Mouse (Mus musculus): ENCODE measurements around the gene Ksr2. TPM values are rescaled to one million over a fixed set of nuclear protein-coding genes. Genes with fewer than 3 reads are reported as not detected.

The Ksr2 gene
- total and polyA plus RNA-seq, 3 experiments, result 0.05 TPM; not detected in 2

DNA sequence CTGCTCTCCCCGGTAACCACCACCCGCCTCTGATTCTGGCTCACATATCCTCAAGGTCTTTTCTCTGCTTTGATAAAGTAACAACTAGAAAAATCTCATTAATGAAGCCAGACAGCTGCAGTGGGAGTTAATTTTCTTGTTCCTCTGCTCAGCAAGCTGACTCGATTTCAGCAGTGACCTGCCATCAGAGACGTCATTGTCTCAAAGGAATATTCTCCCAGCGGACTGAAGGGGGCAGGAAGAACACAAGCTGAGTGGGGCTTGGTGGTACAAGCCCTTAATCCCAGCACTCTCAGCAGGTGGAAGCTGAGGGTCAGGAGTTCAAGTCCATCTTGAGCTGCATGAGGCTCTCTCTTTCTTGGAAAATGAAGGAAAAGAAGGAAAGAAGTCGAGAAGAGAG lies 244.8 kb downstream of the Ksr2 start:
- TF ChIP-seq POLR2AphosphoS5 (IDR thresholded peaks at IDR 0.05; ENCODE audit: insufficient replicate concordance, low read depth, low read length) (no peak), GATA1 (IDR thresholded peaks at IDR 0.05; ENCODE audit: borderline replicate concordance, low read length) (no peak), GATA2 (IDR thresholded peaks at IDR 0.05; ENCODE audit: borderline replicate concordance, low read depth, low read length) (no peak), TAL1 (conservative IDR thresholded peaks at IDR 0.05; ENCODE audit: low read depth, low read length) (no peak), CTCF (IDR thresholded peaks at IDR 0.05; ENCODE audit: low read depth, low read length) (no peak)
- H3K36me3 ChIP-seq (replicated peaks), result no peaks in the 10 kb centered on the region

GRCm38 (mm10) chr5:117659596-117659995 lies 245.8 kb downstream of the Ksr2 start:
- ATAC-seq (ENCODE audit: extremely low read depth, insufficient number of reproducible peaks, low FRiP score, poor library complexity, severe bottlenecking) (no peak), DNase-seq (ENCODE audit: low spot score) (no peak)
- H3K27me3 ChIP-seq (ENCODE audit: insufficient read depth, low read length), result no peaks in the 10 kb centered on the region
- H3K4me3 ChIP-seq (ENCODE audit: low read depth, low read length), result no peak overlapping the region
- peaks cover 84% of the 10 kb centered on the region for H3K9me3 ChIP-seq (replicated peaks)
- TF ChIP-seq GATA2 (IDR thresholded peaks at IDR 0.05; ENCODE audit: borderline replicate concordance, low read depth, low read length) (no peak), TAL1 (conservative IDR thresholded peaks at IDR 0.05; ENCODE audit: low read depth, low read length) (no peak), GATA1 (IDR thresholded peaks at IDR 0.05; ENCODE audit: borderline replicate concordance, low read length) (no peak), CTCF (IDR thresholded peaks at IDR 0.05; ENCODE audit: low read depth, low read length) (no peak), POLR2AphosphoS5 (IDR thresholded peaks at IDR 0.05; ENCODE audit: insufficient replicate concordance, low read depth, low read length) (no peak)
- no peaks in the 10 kb centered on the region for H3K4me1 ChIP-seq (ENCODE audit: insufficient read depth, low read depth, low read length)
- H3K36me3 ChIP-seq (replicated peaks), result no peaks in the 10 kb centered on the region

More for the DNA sequence above, 244.8 kb downstream of the Ksr2 start:
- ATAC-seq (ENCODE audit: extremely low read depth, insufficient number of reproducible peaks, low FRiP score, poor library complexity, severe bottlenecking) (no peak), DNase-seq (ENCODE audit: low spot score) (no peak)
- Histone ChIP-seq H3K4me3 (ENCODE audit: low read depth, low read length) (no peak overlapping the region), H3K27me3 (ENCODE audit: insufficient read depth, low read length) (no peaks in the 10 kb centered on the region), H3K9me3 (replicated peaks) (peaks cover 85% of the 10 kb centered on the region), H3K4me1 (ENCODE audit: insufficient read depth, low read depth, low read length) (no peaks in the 10 kb centered on the region)

DNA sequence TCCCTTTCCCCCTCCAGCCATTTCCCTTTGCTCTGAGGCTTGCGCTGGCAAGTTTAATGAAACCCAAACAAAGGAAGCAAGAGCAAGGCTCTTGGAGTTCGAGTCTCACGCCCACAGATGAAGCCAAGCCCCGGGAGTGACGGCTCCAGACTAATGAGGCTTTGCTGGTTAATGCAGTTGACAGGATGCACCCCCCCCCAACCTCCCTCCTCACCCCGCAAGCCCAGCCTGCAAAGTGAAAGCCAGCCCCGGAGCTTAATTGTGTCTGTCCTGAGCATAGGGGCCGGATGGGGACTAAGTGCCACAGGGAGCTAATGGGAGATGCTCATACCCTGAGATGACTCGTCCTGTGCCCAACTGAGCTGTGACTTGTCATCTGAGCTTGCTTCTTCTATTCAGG lies 251.4 kb downstream of the Ksr2 start:
- H3K27me3 ChIP-seq (ENCODE audit: insufficient read depth, low read length), result no peaks in the 10 kb centered on the region
- no peaks in the 10 kb centered on the region for H3K4me1 ChIP-seq (ENCODE audit: insufficient read depth, low read depth, low read length)
- TF ChIP-seq TAL1 (conservative IDR thresholded peaks at IDR 0.05; ENCODE audit: low read depth, low read length) (no peak), GATA1 (IDR thresholded peaks at IDR 0.05; ENCODE audit: borderline replicate concordance, low read length) (no peak), POLR2AphosphoS5 (IDR thresholded peaks at IDR 0.05; ENCODE audit: insufficient replicate concordance, low read depth, low read length) (no peak), CTCF (IDR thresholded peaks at IDR 0.05; ENCODE audit: low read depth, low read length) (no peak), GATA2 (IDR thresholded peaks at IDR 0.05; ENCODE audit: borderline replicate concordance, low read depth, low read length) (no peak)
- DNase-seq (ENCODE audit: low spot score) (no peak), ATAC-seq (ENCODE audit: extremely low read depth, insufficient number of reproducible peaks, low FRiP score, poor library complexity, severe bottlenecking) (no peak)
- no peak overlapping the region for H3K4me3 ChIP-seq (ENCODE audit: low read depth, low read length)
- peaks cover 83% of the 10 kb centered on the region for H3K9me3 ChIP-seq (replicated peaks)
- no peaks in the 10 kb centered on the region for H3K36me3 ChIP-seq (replicated peaks)

DNA sequence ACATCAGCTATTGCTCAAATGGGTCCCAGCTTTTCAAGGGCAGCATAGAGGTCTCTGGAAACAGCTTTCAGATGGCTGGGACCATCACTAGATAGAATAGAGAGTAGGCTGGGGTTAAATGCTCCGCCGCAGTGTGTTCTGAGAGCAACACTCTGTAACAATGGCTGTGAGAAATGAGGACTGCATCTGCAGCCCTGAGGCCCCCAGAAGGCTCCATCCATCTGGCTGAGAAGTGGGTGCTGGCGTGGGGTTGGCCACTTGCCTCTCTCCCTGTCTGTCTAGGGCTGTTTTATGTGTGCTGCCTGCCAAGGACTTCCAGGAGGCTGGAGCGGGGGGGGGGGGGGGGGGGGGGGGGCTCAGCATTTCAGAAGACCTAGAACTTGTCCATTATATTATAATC lies 253.5 kb downstream of the Ksr2 start:
- ATAC-seq (ENCODE audit: extremely low read depth, insufficient number of reproducible peaks, low FRiP score, poor library complexity, severe bottlenecking) (no peak), DNase-seq (ENCODE audit: low spot score) (no peak)
- no peaks in the 10 kb centered on the region for H3K36me3 ChIP-seq (replicated peaks)
- TF ChIP-seq POLR2AphosphoS5 (IDR thresholded peaks at IDR 0.05; ENCODE audit: insufficient replicate concordance, low read depth, low read length), result no peak
- TF ChIP-seq CTCF (IDR thresholded peaks at IDR 0.05; ENCODE audit: low read depth, low read length), result no peak
- TF ChIP-seq TAL1 (conservative IDR thresholded peaks at IDR 0.05; ENCODE audit: low read depth, low read length), result no peak
- no peak for TF ChIP-seq GATA1 (IDR thresholded peaks at IDR 0.05; ENCODE audit: borderline replicate concordance, low read length)
- TF ChIP-seq GATA2 (IDR thresholded peaks at IDR 0.05; ENCODE audit: borderline replicate concordance, low read depth, low read length), result no peak
- no peak overlapping the region for H3K4me3 ChIP-seq (ENCODE audit: low read depth, low read length)
- H3K9me3 ChIP-seq (replicated peaks), result peaks cover 86% of the 10 kb centered on the region
- no peaks in the 10 kb centered on the region for H3K4me1 ChIP-seq (ENCODE audit: insufficient read depth, low read depth, low read length)
- H3K27me3 ChIP-seq (ENCODE audit: insufficient read depth, low read length), result no peaks in the 10 kb centered on the region

DNA sequence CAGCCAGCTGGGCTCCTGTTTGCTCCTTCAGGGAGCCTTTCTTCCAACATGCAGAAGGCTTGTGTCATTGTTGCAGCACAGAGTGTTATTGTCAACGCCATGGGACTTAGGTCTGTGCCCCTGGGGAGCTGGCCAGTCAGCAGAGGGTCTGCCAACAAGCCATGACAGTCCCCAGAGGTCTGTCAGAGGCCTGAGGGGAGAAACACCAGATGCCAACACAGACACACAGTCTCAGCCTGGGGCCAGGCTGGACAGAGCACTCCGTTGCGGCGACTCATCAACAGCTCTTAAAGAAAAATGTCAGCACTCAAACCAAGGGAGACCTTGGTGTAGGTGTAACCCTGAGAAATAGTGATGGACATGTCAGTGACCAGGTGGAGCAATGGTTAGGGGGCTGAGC lies 255.5 kb downstream of the Ksr2 start:
- DNase-seq (ENCODE audit: low spot score) (no peak), ATAC-seq (ENCODE audit: extremely low read depth, insufficient number of reproducible peaks, low FRiP score, poor library complexity, severe bottlenecking) (no peak)
- H3K9me3 ChIP-seq (replicated peaks), result peaks cover 84% of the 10 kb centered on the region
- H3K4me1 ChIP-seq (ENCODE audit: insufficient read depth, low read depth, low read length), result no peaks in the 10 kb centered on the region
- no peaks in the 10 kb centered on the region for H3K36me3 ChIP-seq (replicated peaks)
- TF ChIP-seq GATA1 (IDR thresholded peaks at IDR 0.05; ENCODE audit: borderline replicate concordance, low read length), result no peak
- no peak for TF ChIP-seq POLR2AphosphoS5 (IDR thresholded peaks at IDR 0.05; ENCODE audit: insufficient replicate concordance, low read depth, low read length)
- TF ChIP-seq TAL1 (conservative IDR thresholded peaks at IDR 0.05; ENCODE audit: low read depth, low read length), result no peak
- TF ChIP-seq GATA2 (IDR thresholded peaks at IDR 0.05; ENCODE audit: borderline replicate concordance, low read depth, low read length), result no peak
- no peak for TF ChIP-seq CTCF (IDR thresholded peaks at IDR 0.05; ENCODE audit: low read depth, low read length)
- no peak overlapping the region for H3K4me3 ChIP-seq (ENCODE audit: low read depth, low read length)
- H3K27me3 ChIP-seq (ENCODE audit: insufficient read depth, low read length), result no peaks in the 10 kb centered on the region

GRCm38 (mm10) chr5:117669843-117670242 lies 256.0 kb downstream of the Ksr2 start:
- Histone ChIP-seq H3K4me3 (ENCODE audit: low read depth, low read length) (no peak overlapping the region), H3K9me3 (replicated peaks) (peaks cover 82% of the 10 kb centered on the region), H3K4me1 (ENCODE audit: insufficient read depth, low read depth, low read length) (no peaks in the 10 kb centered on the region), H3K36me3 (replicated peaks) (no peaks in the 10 kb centered on the region), H3K27me3 (ENCODE audit: insufficient read depth, low read length) (no peaks in the 10 kb centered on the region)
- DNase-seq (ENCODE audit: low spot score) (no peak), ATAC-seq (ENCODE audit: extremely low read depth, insufficient number of reproducible peaks, low FRiP score, poor library complexity, severe bottlenecking) (no peak)
- TF ChIP-seq GATA1 (IDR thresholded peaks at IDR 0.05; ENCODE audit: borderline replicate concordance, low read length), result no peak
- no peak for TF ChIP-seq GATA2 (IDR thresholded peaks at IDR 0.05; ENCODE audit: borderline replicate concordance, low read depth, low read length)
- TF ChIP-seq POLR2AphosphoS5 (IDR thresholded peaks at IDR 0.05; ENCODE audit: insufficient replicate concordance, low read depth, low read length), result no peak
- TF ChIP-seq TAL1 (conservative IDR thresholded peaks at IDR 0.05; ENCODE audit: low read depth, low read length), result no peak

All from G1E (cell line).